Mouse (Mus musculus) testis, adult 2 months (tissue): ENCODE data around the gene Slc24a3. TPM values are rescaled to one million over a fixed set of nuclear protein-coding genes. Genes with fewer than 3 reads are reported as not detected.

Experiments used
- H3K27ac ChIP-seq: fragments of 200-500 bp; 2 replicates; pipeline ENCODE4 v1.5.1; 2012; ENCODE audit warnings: low read depth, low read length; ENCODE audit not compliant: control insufficient read depth, insufficient read depth
- H3K27me3 ChIP-seq: fragments of 200-500 bp; 2 replicates; pipeline ENCODE4 v1.6.1; 2012; ENCODE audit warnings: mild to moderate bottlenecking, low read length, moderate library complexity; ENCODE audit not compliant: control insufficient read depth, insufficient read depth
- H3K36me3 ChIP-seq: fragments of 200-500 bp; 2 replicates; pipeline ENCODE4 v1.6.1; 2012; ENCODE audit warnings: mild to moderate bottlenecking, low read length; ENCODE audit not compliant: control insufficient read depth, insufficient read depth
- H3K4me1 ChIP-seq: fragments of 200-500 bp; 2 replicates; pipeline ENCODE4 v1.6.1; 2012; ENCODE audit warnings: low read length; ENCODE audit not compliant: control insufficient read depth, insufficient read depth
- H3K4me3 ChIP-seq: fragments of 200-500 bp; 2 replicates; pipeline ENCODE4 v1.5.1; 2012; ENCODE audit warnings: low read depth, mild to moderate bottlenecking, low read length, moderate library complexity, mixed read lengths; ENCODE audit not compliant: control insufficient read depth
- CTCF ChIP-seq: fragments of 200-500 bp; IDR thresholded peaks from 2 replicates; pipeline ENCODE4 v1.5.1; 2012; ENCODE audit warnings: low read depth, mild to moderate bottlenecking, inconsistent platforms, low read length, moderate library complexity; ENCODE audit not compliant: control insufficient read depth, insufficient read depth, insufficient replicate concordance
- POLR2A ChIP-seq: fragments of 200-500 bp; IDR thresholded peaks from 2 replicates; pipeline ENCODE4 v1.6.1; 2012; ENCODE audit warnings: low read depth, mild to moderate bottlenecking, inconsistent platforms, low read length, moderate library complexity; ENCODE audit not compliant: control insufficient read depth
- polyA plus RNA-seq: library from polyadenylated mRNA; depleted of rRNA; stranded (reverse); fragments of >200 nt; gene quantifications from 2 replicates; pipeline ENCODE4 v1.2.3, GENCODE M21; 2012

The Slc24a3 gene
- polyA plus RNA-seq, 1 experiment, result 9.3 TPM

- Histone ChIP-seq H3K4me3 (no peak overlapping the region), H3K27me3 (no peaks in the 10 kb centered on the region), H3K4me1 (no peaks in the 10 kb centered on the region), H3K36me3 (no peaks in the 10 kb centered on the region), H3K27ac (no peak overlapping the region)
- TF ChIP-seq CTCF (no peak), POLR2A (no peak)
Observed at GRCm38 (mm10) chr2:145554722-145555252, 387.2 kb downstream of the Slc24a3 start.

GRCm38 (mm10) chr2:145555713-145556112 is 388.2 kb downstream of the Slc24a3 start:
- Histone ChIP-seq H3K27ac (no peak overlapping the region), H3K36me3 (no peaks in the 10 kb centered on the region), H3K4me3 (no peak overlapping the region), H3K27me3 (no peaks in the 10 kb centered on the region), H3K4me1 (no peaks in the 10 kb centered on the region)
- TF ChIP-seq POLR2A (no peak), CTCF (no peak)

- TF ChIP-seq CTCF (no peak), POLR2A (no peak)
- H3K27me3 ChIP-seq, result no peaks in the 10 kb centered on the region
Observed at GRCm38 (mm10) chr2:145557361-145557931, 389.9 kb downstream of the Slc24a3 start.

GRCm38 (mm10) chr2:145562493-145562892 is 394.9 kb downstream of the Slc24a3 start:
- H3K4me3 ChIP-seq, result no peak overlapping the region
- no peaks in the 10 kb centered on the region for H3K27me3 ChIP-seq
- TF ChIP-seq CTCF (no peak), POLR2A (no peak)
- H3K27ac ChIP-seq, result no peak overlapping the region
- H3K36me3 ChIP-seq, result no peaks in the 10 kb centered on the region
- no peaks in the 10 kb centered on the region for H3K4me1 ChIP-seq

More at GRCm38 (mm10) chr2:145557361-145557931, 389.9 kb downstream of the Slc24a3 start:
- Histone ChIP-seq H3K4me3 (no peak overlapping the region), H3K36me3 (no peaks in the 10 kb centered on the region), H3K4me1 (no peaks in the 10 kb centered on the region), H3K27ac (no peak overlapping the region)

- Histone ChIP-seq H3K4me3 (no peak overlapping the region), H3K27ac (no peak overlapping the region), H3K36me3 (no peaks in the 10 kb centered on the region), H3K4me1 (no peaks in the 10 kb centered on the region), H3K27me3 (no peaks in the 10 kb centered on the region)
- TF ChIP-seq POLR2A (no peak), CTCF (no peak)
Observed at GRCm38 (mm10) chr2:145564596-145564995, 397.0 kb downstream of the Slc24a3 start.

GRCm38 (mm10) chr2:145566904-145567303 is 399.4 kb downstream of the Slc24a3 start:
- H3K27ac ChIP-seq, result no peak overlapping the region
- H3K27me3 ChIP-seq, result no peaks in the 10 kb centered on the region
- H3K36me3 ChIP-seq, result no peaks in the 10 kb centered on the region
- no peaks in the 10 kb centered on the region for H3K4me1 ChIP-seq
- H3K4me3 ChIP-seq, result no peak overlapping the region
- TF ChIP-seq POLR2A (no peak), CTCF (no peak)

- no peak overlapping the region for H3K4me3 ChIP-seq
- TF ChIP-seq CTCF, result no peak
- no peak for TF ChIP-seq POLR2A
- no peaks in the 10 kb centered on the region for H3K27me3 ChIP-seq
- H3K4me1 ChIP-seq, result no peaks in the 10 kb centered on the region
- H3K27ac ChIP-seq, result no peak overlapping the region
- no peaks in the 10 kb centered on the region for H3K36me3 ChIP-seq
Observed at GRCm38 (mm10) chr2:145571943-145572342, 404.4 kb downstream of the Slc24a3 start.
